Mouse (Mus musculus) testis, adult 2 months (tissue): ENCODE measurements around the gene Mdfi. TPM values are rescaled to one million over a fixed set of nuclear protein-coding genes. Genes with fewer than 3 reads are reported as not detected.
A peak's percentile ranks its signal among the peaks of the same experiment; 100 is the strongest.

Experiments
- H3K27ac ChIP-seq: fragments of 200-500 bp; 2 replicates; pipeline ENCODE4 v1.5.1; 2012; ENCODE audit warnings: low read depth, low read length; ENCODE audit not compliant: control insufficient read depth, insufficient read depth
- H3K27me3 ChIP-seq: fragments of 200-500 bp; 2 replicates; pipeline ENCODE4 v1.6.1; 2012; ENCODE audit warnings: mild to moderate bottlenecking, low read length, moderate library complexity; ENCODE audit not compliant: control insufficient read depth, insufficient read depth
- H3K36me3 ChIP-seq: fragments of 200-500 bp; 2 replicates; pipeline ENCODE4 v1.6.1; 2012; ENCODE audit warnings: mild to moderate bottlenecking, low read length; ENCODE audit not compliant: control insufficient read depth, insufficient read depth
- H3K4me1 ChIP-seq: fragments of 200-500 bp; 2 replicates; pipeline ENCODE4 v1.6.1; 2012; ENCODE audit warnings: low read length; ENCODE audit not compliant: control insufficient read depth, insufficient read depth
- H3K4me3 ChIP-seq: fragments of 200-500 bp; 2 replicates; pipeline ENCODE4 v1.5.1; 2012; ENCODE audit warnings: low read depth, mild to moderate bottlenecking, low read length, moderate library complexity, mixed read lengths; ENCODE audit not compliant: control insufficient read depth
- CTCF ChIP-seq: fragments of 200-500 bp; IDR thresholded peaks from 2 replicates; pipeline ENCODE4 v1.5.1; 2012; ENCODE audit warnings: low read depth, mild to moderate bottlenecking, inconsistent platforms, low read length, moderate library complexity; ENCODE audit not compliant: control insufficient read depth, insufficient read depth, insufficient replicate concordance
- POLR2A ChIP-seq: fragments of 200-500 bp; IDR thresholded peaks from 2 replicates; pipeline ENCODE4 v1.6.1; 2012; ENCODE audit warnings: low read depth, mild to moderate bottlenecking, inconsistent platforms, low read length, moderate library complexity; ENCODE audit not compliant: control insufficient read depth
- polyA plus RNA-seq: library from polyadenylated mRNA; depleted of rRNA; stranded (reverse); fragments of >200 nt; gene quantifications from 2 replicates; pipeline ENCODE4 v1.2.3, GENCODE M21; 2012

Mdfi gene
- polyA plus RNA-seq, 1 experiment: 2.1 TPM

- no peaks in the 10 kb centered on the region for H3K27me3 ChIP-seq
- H3K27ac ChIP-seq: no peak overlapping the region
- no peak overlapping the region for H3K4me3 ChIP-seq
- TF ChIP-seq POLR2A (no peak), CTCF (no peak)
- no peaks in the 10 kb centered on the region for H3K36me3 ChIP-seq
- H3K4me1 ChIP-seq: peaks cover 6% of the 10 kb centered on the region
These were observed 37.1 kb downstream of the Mdfi start for GRCm38 (mm10) chr17:47797383-47797782.

DNA sequence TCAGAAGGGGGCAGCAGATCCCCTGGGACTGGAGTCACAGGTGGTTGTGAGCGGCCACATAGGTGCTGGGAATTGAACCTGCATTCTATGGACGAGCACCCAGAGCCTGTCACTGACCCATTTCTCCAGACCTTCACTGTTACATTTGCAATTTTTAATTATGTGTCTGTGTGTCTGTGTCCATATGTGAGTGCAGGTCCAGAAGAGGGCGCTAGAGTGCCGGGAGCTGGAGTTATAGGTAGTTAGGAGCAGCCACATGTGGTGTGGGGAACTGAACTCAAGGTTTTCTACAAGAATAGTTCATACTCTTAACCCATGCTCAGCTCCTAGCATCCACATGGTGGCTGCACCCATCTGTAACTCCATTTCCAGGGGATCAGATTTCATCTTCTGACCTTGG, 37.5 kb downstream of the Mdfi start:
- no peaks in the 10 kb centered on the region for H3K27me3 ChIP-seq
- peaks cover 10% of the 10 kb centered on the region for H3K4me1 ChIP-seq
- H3K27ac ChIP-seq: no peak overlapping the region
- H3K4me3 ChIP-seq: no peak overlapping the region
- no peaks in the 10 kb centered on the region for H3K36me3 ChIP-seq
- TF ChIP-seq POLR2A (no peak), CTCF (peak; percentile 20; the same call in 1 of the 2 replicates)

- H3K36me3 ChIP-seq: no peaks in the 10 kb centered on the region
- no peaks in the 10 kb centered on the region for H3K27me3 ChIP-seq
- H3K4me1 ChIP-seq: peaks cover 10% of the 10 kb centered on the region
- TF ChIP-seq POLR2A (no peak), CTCF (no peak)
- no peak overlapping the region for H3K4me3 ChIP-seq
- H3K27ac ChIP-seq: no peak overlapping the region
These were observed 38.2 kb downstream of the Mdfi start for GRCm38 (mm10) chr17:47796156-47796816.

DNA sequence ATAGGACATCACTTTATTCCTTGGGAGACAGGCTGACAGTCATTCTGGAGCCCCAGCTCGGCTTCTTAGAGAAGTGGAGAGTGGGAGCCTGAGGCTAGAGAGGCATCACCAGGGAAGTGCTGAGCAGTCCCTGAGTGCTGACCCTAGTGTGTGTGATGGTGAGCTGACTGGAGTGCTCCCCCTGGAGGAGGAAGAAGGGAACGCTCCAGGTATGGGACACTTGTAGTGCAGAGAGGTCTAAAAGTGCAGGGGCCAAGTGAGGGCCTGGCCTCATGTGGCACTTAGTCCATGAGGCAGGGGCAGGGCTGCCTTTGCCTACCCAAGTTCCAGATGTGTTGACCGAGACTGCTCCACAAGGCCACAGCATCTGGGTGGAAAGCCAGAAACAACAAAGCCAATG, 39.0 kb downstream of the Mdfi start:
- no peak overlapping the region for H3K27ac ChIP-seq

DNA sequence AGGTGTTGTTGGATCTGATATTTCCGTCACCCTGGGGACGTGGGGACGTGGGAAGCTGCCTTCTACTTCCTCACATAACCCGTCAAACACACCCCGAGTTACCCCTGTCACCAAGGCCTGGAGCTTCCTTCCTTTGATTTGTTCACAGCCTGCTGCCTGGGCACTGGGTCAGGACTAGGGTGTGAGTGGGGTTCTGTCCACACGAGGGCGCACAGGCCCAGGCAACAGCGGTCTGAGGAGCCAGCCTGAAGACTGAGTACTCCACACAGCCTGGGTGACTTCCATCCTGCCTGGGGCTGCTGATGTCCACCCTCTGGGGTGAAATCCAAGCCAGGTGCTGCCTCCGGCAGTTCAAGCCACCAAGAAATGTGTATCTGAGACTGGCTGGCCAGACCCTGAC, 41.1 kb downstream of the Mdfi start:
- peaks cover 10% of the 10 kb centered on the region for H3K4me1 ChIP-seq
- H3K27ac ChIP-seq: no peak overlapping the region
- H3K27me3 ChIP-seq: no peaks in the 10 kb centered on the region
- H3K4me3 ChIP-seq: no peak overlapping the region
- no peaks in the 10 kb centered on the region for H3K36me3 ChIP-seq
- TF ChIP-seq CTCF (peak; percentile 78; the same call in 1 of the 2 replicates), POLR2A (no peak)

More for the DNA sequence above, 39.0 kb downstream of the Mdfi start:
- TF ChIP-seq POLR2A (no peak), CTCF (peak; percentile 80; the same call in 1 of the 2 replicates)
- peaks cover 10% of the 10 kb centered on the region for H3K4me1 ChIP-seq
- H3K36me3 ChIP-seq: no peaks in the 10 kb centered on the region
- H3K4me3 ChIP-seq: no peak overlapping the region
- H3K27me3 ChIP-seq: no peaks in the 10 kb centered on the region

- Histone ChIP-seq H3K27ac (no peak overlapping the region), H3K36me3 (no peaks in the 10 kb centered on the region), H3K27me3 (no peaks in the 10 kb centered on the region), H3K4me1 (peaks cover 10% of the 10 kb centered on the region), H3K4me3 (no peak overlapping the region)
- no peak for TF ChIP-seq POLR2A
- peak; percentile 96 for TF ChIP-seq CTCF
These were observed 42.2 kb downstream of the Mdfi start for GRCm38 (mm10) chr17:47792098-47792863.

GRCm38 (mm10) chr17:47788996-47789395, 45.5 kb downstream of the Mdfi start:
- H3K4me3 ChIP-seq: no peak overlapping the region
- H3K27ac ChIP-seq: no peak overlapping the region
- H3K27me3 ChIP-seq: no peaks in the 10 kb centered on the region
- peaks cover 10% of the 10 kb centered on the region for H3K4me1 ChIP-seq
- TF ChIP-seq CTCF (no peak), POLR2A (no peak)
- H3K36me3 ChIP-seq: no peaks in the 10 kb centered on the region
